Comparison of ENCODE assay signal across 9 mouse cellular contexts in the genomic region with DNA sequence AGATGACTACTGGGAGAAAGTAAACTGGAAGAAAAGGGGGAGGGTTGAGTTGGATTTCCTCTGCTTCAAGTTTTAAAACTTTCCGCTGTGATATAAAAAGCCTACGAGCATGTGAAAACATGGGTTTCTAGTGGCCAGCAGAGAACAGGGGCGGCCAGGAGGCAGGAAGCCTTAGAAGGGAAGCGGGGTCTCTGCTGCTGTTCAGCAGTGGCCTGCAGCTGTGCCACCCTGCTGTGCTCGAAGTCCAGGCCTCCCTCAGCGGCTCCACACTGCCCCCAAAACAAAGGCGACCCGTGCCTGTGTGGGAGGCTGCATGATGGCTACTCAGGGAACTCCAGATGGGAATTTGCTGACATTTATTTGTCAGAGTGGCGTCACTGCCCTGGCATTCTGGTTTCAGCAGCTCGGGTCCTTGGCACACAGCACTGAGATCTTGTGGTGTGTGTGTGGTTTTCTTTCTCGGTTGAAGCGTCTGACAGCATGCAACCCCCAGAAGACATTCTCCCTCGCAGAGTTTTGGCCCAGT. TPM values are rescaled to one million over a fixed set of nuclear protein-coding genes. Genes with fewer than 3 reads are reported as not detected.
DNase-seq lines count a peak whose midpoint lies in the region; ATAC-seq lines count a peak whose summit lies in the region.
"Had no signal": no experiment of that assay in that cellular context is flagged by ENCODE, and none has a peak within 500 bp of the region (broad histone marks: within the 10 kb centered on the region; RNA-seq: fewer than 3 reads in every experiment).

No protein-coding gene starts in this region.

- H3K4me1 ChIP-seq in intestine, embryonic 16.5 days (ENCODE audit: control insufficient read depth, insufficient read depth, low read length), result peaks cover 35% of the 10 kb centered on the region
- H3K4me1 ChIP-seq in intestine, embryonic 15.5 days (replicated peaks), result peaks cover 28% of the 10 kb centered on the region
- peaks cover 37% of the 10 kb centered on the region for H3K4me1 ChIP-seq in heart, embryonic 10.5 days
- peaks cover 39% of the 10 kb centered on the region for H3K4me1 ChIP-seq in kidney, embryonic 16.5 days (ENCODE audit: insufficient read depth, low read length)

- H3K27ac ChIP-seq in intestine, embryonic 16.5 days (ENCODE audit: low read length), result no peak overlapping the region
- no peak overlapping the region for H3K27ac ChIP-seq in intestine, embryonic 15.5 days
- H3K27ac ChIP-seq in heart, embryonic 10.5 days, result peak overlapping the region; percentile 36; the same call in 1 of the 2 replicates
- peak overlapping the region; percentile 50 for H3K27ac ChIP-seq in kidney, embryonic 16.5 days (ENCODE audit: low read length)

- H3K4me2 ChIP-seq in intestine, embryonic 16.5 days (ENCODE audit: low read depth, low read length), result no peak overlapping the region
- no peak overlapping the region for H3K4me2 ChIP-seq in intestine, embryonic 15.5 days (replicated peaks)
- H3K4me2 ChIP-seq in kidney, embryonic 16.5 days (replicated peaks; ENCODE audit: low read depth, low read length), result no peak overlapping the region

- no peaks in the 10 kb centered on the region for H3K27me3 ChIP-seq in intestine, embryonic 16.5 days (replicated peaks; ENCODE audit: control insufficient read depth, insufficient read depth, low read length)
- H3K27me3 ChIP-seq in intestine, embryonic 15.5 days (replicated peaks), result no peaks in the 10 kb centered on the region
- H3K27me3 ChIP-seq in heart, embryonic 10.5 days (ENCODE audit: insufficient read depth, poor library complexity, severe bottlenecking), result no peaks in the 10 kb centered on the region
- H3K27me3 ChIP-seq in kidney, embryonic 16.5 days (ENCODE audit: insufficient read depth, low read length), result no peaks in the 10 kb centered on the region

- WGBS in intestine, embryonic 16.5 days, result 48% methylated on average over 13 of the region's 13 CpGs
- 47% methylated on average over 13 of the region's 13 CpGs for WGBS in intestine, embryonic 15.5 days
- 35% methylated on average over 13 of the region's 13 CpGs for WGBS in heart, embryonic 10.5 days
- 27% methylated on average over 13 of the region's 13 CpGs for WGBS in kidney, embryonic 16.5 days

- H3K9me3 ChIP-seq in intestine, embryonic 16.5 days (ENCODE audit: control insufficient read depth, low read length), result no peaks in the 10 kb centered on the region
- H3K9me3 ChIP-seq in intestine, embryonic 15.5 days, result no peaks in the 10 kb centered on the region
- H3K9me3 ChIP-seq in heart, embryonic 10.5 days, result no peaks in the 10 kb centered on the region
- H3K9me3 ChIP-seq in kidney, embryonic 16.5 days (ENCODE audit: low read length), result no peaks in the 10 kb centered on the region

- ATAC-seq in intestine, embryonic 16.5 days, result no peak
- no peak for ATAC-seq in intestine, embryonic 15.5 days
- ATAC-seq in kidney, embryonic 16.5 days (ENCODE audit: low FRiP score, low TSS enrichment), result peak; percentile 79
- ATAC-seq in megakaryocyte progenitor cell, adult 5-6 weeks (replicated peaks; ENCODE audit: poor library complexity), result peak; percentile 53

- H3K9ac ChIP-seq in intestine, embryonic 16.5 days (ENCODE audit: low read depth, low read length), result peak overlapping the region; percentile 40; the same call in 1 of the 2 replicates
- H3K9ac ChIP-seq in intestine, embryonic 15.5 days, result no peak overlapping the region
- H3K9ac ChIP-seq in kidney, embryonic 16.5 days (replicated peaks; ENCODE audit: low read length), result no peak overlapping the region

- peak; percentile 53 for DNase-seq in embryo, embryonic 10 days (ENCODE audit: low spot score)
- DNase-seq in heart, embryonic 10.5 days (ENCODE audit: low spot score), result no peak
- peak; percentile 49 for DNase-seq in thymus, postnatal 4 days
- DNase-seq in spleen, adult 12 weeks (ENCODE audit: low spot score), result no peak

- no peak overlapping the region for H3K4me3 ChIP-seq in intestine, embryonic 16.5 days (ENCODE audit: low read length)
- H3K4me3 ChIP-seq in intestine, embryonic 15.5 days (replicated peaks), result no peak overlapping the region
- H3K4me3 ChIP-seq in heart, embryonic 10.5 days, result no peak overlapping the region
- no peak overlapping the region for H3K4me3 ChIP-seq in kidney, embryonic 16.5 days (ENCODE audit: low read length)

- H3K36me3 ChIP-seq in intestine, embryonic 16.5 days (ENCODE audit: control insufficient read depth, insufficient read depth, low read length), result no peaks in the 10 kb centered on the region
- no peaks in the 10 kb centered on the region for H3K36me3 ChIP-seq in intestine, embryonic 15.5 days
- no peaks in the 10 kb centered on the region for H3K36me3 ChIP-seq in heart, embryonic 10.5 days
- no peaks in the 10 kb centered on the region for H3K36me3 ChIP-seq in kidney, embryonic 16.5 days (ENCODE audit: insufficient read depth, low read length)

RNA-seq across cellular contexts. Expression of a gene that starts 8.4 kb away (rescaled TPM):
- 27.8 and 28.1 TPM in 2 replicates for polyA plus RNA-seq in intestine, embryonic 16.5 days (2015; fragmentation: Nextera tagmentation; extraction: Ambion mirVana)
- 27.2 and 28.2 TPM in 2 replicates for polyA plus RNA-seq in intestine, embryonic 15.5 days (2015; fragmentation: Nextera tagmentation; extraction: Ambion mirVana)
- 27.8 and 28.0 TPM in 2 replicates for polyA plus RNA-seq in heart, embryonic 10.5 days (2016; fragmentation: Nextera tagmentation; extraction: Ambion mirVana)
- 35.0 and 38.3 TPM in 2 replicates for polyA plus RNA-seq in kidney, embryonic 16.5 days (2015; fragmentation: Nextera tagmentation; extraction: Ambion mirVana)
- total RNA-seq in megakaryocyte progenitor cell, adult 5-6 weeks (2015), result 16.0 and 18.0 TPM in 2 replicates
- 30.9 and 34.6 TPM in 2 replicates for total RNA-seq in megakaryocyte progenitor cell, adult 5-6 weeks (2017)

RNA-seq across cellular contexts. Expression of a gene that starts 8.6 kb away (rescaled TPM):
- polyA plus RNA-seq in intestine, embryonic 16.5 days (2015; fragmentation: Nextera tagmentation; extraction: Ambion mirVana), result 0.06 TPM in 1 of 2 replicates, not detected in the other
- polyA plus RNA-seq in intestine, embryonic 15.5 days (2015; fragmentation: Nextera tagmentation; extraction: Ambion mirVana), result 0.08 and 0.14 TPM in 2 replicates
- 0.11 TPM in 1 of 2 replicates, not detected in the other for polyA plus RNA-seq in heart, embryonic 10.5 days (2016; fragmentation: Nextera tagmentation; extraction: Ambion mirVana)
- polyA plus RNA-seq in kidney, embryonic 16.5 days (2015; fragmentation: Nextera tagmentation; extraction: Ambion mirVana), result not detected in 2 replicates
- not detected in 2 replicates for total RNA-seq in megakaryocyte progenitor cell, adult 5-6 weeks (2015)
- total RNA-seq in megakaryocyte progenitor cell, adult 5-6 weeks (2017), result not detected in 2 replicates
- polyA plus RNA-seq: small intestine, adult 2 months had no signal

Comparison
In these comparisons a context has a peak if more than half of its experiments do, and no peak if none do; other contexts are left out.
1. ATAC-seq: peak in kidney, embryonic 16.5 days (single experiment) and megakaryocyte progenitor cell, adult 5-6 weeks (single experiment); none in intestine, embryonic 16.5 days (single experiment) and intestine, embryonic 15.5 days (single experiment).
2. H3K27ac ChIP-seq: peak in heart, embryonic 10.5 days (single experiment) and kidney, embryonic 16.5 days (single experiment); none in intestine, embryonic 16.5 days (single experiment) and intestine, embryonic 15.5 days (single experiment).
3. DNase-seq: peak in embryo, embryonic 10 days (single experiment) and thymus, postnatal 4 days (single experiment); none in heart, embryonic 10.5 days (single experiment) and spleen, adult 12 weeks (single experiment).